Mouse (Mus musculus): ENCODE data around the gene Bpifb1.
"Not testable (repeated sequence)": the region's sequence is repeated elsewhere in the genome, so short reads cannot be mapped to it uniquely, and the experiment has no call there.

Gene Bpifb1

DNA sequence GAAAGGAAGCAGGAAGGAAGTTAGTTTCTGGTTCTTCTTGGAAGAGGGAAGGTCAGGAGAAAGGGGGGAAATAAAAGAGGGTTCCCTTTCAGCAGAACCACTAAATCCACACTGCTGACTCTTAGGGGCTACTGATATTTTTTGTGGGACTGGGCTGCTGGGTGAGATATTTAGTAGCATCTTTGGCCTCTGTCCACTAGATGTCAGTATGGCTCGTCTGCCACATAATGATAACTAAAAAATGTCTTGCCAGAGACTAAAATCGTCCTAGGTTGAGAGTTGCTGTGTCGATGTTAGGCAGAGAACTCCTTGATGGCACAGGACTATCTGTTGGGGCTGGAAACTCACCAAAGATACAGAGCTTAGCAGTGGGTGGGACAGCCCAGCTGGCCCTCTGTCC lies 18.5 kb downstream of the Bpifb1 start:
- no peak for DNase-seq (ENCODE audit: extremely low spot score, low read depth, low spot score)

DNA sequence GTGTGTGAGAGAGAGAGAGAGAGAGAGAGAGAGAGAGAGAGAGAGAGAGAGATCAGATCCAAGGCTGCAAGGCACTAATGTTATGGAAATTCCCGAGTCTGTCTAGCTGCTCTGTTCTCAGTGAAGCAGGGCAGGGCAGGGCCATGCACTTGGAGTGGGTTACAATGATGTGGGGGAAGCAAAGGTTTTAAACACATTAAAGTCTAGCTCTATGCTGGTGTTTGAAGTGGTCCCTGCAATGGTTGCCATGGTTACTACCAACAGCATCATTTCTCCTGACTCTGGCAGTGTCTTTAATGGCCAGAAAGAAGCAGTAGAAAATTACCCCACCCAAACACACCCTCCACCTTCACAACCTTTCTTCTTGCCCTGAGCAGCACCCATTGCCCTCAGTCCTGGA lies 20.5 kb downstream of the Bpifb1 start:
- no peak for DNase-seq (ENCODE audit: extremely low spot score, low read depth, low spot score)

DNA sequence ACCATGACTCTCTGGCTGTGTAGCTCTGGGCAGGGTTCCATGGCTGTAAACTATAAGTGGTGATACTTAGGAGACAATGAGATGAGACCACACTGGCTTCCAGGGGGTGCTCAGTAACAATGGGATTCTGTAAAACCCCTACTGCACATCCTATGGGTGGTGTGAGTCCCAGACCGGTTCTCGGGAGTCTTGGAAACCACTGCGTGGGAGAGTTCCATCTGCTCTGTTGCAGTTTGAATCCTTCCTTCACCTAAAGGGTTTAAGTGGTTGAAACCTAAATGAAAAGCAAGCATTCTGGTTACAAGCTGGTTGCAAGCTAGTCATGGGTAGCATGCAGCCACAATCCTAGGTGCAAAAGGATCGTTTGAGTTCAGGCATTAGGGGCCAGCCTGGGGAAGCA lies 21.3 kb downstream of the Bpifb1 start:
- no peak for DNase-seq (ENCODE audit: extremely low spot score, low read depth, low spot score)

GRCm38 (mm10) chr2:154215191-154215590 lies 24.6 kb downstream of the Bpifb1 start:
- peak; percentile 47 for DNase-seq (ENCODE audit: extremely low spot score, low read depth, low spot score)

DNA sequence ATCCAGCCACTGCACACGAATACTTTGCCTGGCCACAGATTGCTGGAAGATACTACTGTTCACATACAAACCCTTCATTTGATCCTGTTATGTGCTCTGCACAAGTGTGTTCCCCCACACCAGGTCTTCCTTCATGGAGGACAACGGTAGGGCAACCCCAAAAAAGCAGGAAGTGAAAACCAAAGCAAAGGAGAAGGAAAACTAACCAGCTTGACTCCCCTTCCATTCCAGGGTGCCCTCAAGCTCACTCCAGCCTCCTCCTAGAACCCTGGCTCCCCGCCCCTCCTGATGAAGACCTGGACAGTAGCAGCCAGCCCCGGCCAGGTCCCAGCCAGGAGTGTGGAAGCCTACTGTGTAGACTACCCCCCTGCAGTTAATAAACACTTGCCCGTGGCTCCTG lies 29.3 kb downstream of the Bpifb1 start:
- DNase-seq (ENCODE audit: extremely low spot score, low read depth, low spot score), result no peak

DNA sequence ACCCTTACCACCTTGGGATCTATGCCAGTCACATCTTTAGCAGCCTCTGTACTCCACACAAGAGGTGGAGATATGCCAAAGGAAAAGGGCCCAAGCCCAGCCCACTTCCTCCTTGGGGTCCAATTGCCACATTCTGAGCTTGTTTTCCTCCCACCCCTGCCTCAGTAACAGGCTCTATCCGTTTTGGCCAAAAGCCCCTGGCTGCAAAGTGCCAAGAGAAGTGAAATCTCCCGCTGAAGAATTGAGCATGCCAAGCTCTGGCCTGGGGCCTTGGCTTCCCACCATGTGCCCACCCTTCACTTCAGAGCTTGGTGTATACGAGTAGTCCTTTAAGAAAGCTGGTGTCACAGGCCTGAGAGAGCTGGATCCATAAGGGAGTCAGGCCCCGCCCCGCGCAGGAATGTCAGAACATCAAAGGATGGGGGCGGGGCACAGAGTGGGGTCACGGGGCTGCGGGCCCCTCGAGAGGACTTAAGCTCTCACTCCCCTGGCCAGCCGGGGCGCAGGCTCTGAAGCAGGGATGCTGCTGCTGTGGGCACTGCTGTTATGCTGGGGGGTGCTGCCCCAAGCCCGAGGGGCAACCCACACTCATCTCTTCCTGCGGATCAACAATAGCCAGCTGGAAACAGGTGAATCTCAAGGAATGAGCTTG lies 32.8 kb downstream of the Bpifb1 start, which contains the start of gene Bpifb5:
Gene Bpifb5 (plus strand): TSS at position 478 of the 652 bp plus-strand sequence.
- no peak for DNase-seq (ENCODE audit: extremely low spot score, low read depth, low spot score)

DNA sequence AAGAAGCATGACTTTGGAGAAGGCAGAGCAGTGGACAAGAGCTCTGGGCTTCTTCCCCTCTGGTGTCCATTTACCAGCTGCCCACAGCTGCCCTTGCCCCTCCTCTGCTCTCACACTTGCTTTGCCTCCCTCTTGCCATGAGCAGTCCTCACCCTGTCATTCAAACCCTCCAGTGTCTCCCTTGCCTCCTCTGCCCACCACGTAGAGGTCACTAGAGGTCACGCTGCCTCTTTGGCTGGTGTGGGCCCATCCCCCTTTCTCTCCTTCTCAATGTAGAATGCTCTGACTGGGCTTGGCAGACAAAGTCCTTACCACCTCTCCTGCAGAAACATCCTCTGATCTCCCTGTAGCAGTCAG lies 33.3 kb downstream of the Bpifb1 start:
- no peak for DNase-seq (ENCODE audit: extremely low spot score, low read depth, low spot score)

GRCm38 (mm10) chr2:154226991-154227390 lies 36.4 kb downstream of the Bpifb1 start:
- DNase-seq (ENCODE audit: extremely low spot score, low read depth, low spot score), result no peak

DNA sequence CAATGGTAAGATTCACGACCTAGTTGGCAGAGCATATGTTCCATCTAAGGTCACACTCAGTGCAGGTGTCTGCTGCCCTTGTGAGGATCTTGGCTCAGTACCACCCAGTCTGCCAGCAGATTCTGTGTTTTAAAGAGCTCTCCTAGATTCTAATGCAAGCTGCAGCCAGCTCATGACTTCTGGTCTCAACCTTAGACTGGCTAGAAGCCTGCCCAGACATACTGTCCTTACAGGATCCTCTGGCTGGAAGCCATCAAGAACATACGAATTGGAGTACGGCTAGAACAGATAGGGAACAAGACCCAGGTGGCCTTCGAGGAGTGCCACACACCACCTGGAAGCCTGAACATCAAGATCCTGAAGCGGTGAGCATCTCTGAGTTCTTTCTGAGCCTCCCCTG lies 37.2 kb downstream of the Bpifb1 start:
- no peak for DNase-seq (ENCODE audit: extremely low spot score, low read depth, low spot score)

GRCm38 (mm10) chr2:154233426-154233825 lies 42.8 kb downstream of the Bpifb1 start:
- DNase-seq (ENCODE audit: extremely low spot score, low read depth, low spot score), result no peak

DNA sequence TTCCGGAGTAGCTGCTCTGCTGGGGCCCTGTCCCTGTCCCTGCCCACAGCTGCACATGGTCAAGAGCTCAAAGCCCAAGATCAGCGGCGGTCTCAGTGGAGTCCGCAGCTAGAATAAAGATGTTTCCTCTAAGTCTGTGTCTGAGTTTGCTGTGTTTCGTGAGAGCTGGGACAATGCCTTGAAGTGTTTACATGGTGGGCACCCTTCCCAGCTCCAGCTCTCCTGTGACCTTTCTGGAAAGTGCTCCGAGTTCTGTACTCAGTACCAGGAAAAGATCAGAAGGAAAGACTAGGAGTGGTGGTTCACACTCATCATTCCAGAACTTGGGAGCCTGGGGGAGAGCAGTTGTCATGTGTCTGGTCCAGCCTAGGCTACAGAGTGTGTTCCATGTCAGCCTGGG lies 50.2 kb downstream of the Bpifb1 start:
- no peak for DNase-seq (ENCODE audit: extremely low spot score, low read depth, low spot score)

GRCm38 (mm10) chr2:154242726-154243125 lies 52.1 kb downstream of the Bpifb1 start:
- DNase-seq (ENCODE audit: extremely low spot score, low read depth, low spot score), result not testable (repeated sequence)

- DNase-seq (ENCODE audit: extremely low spot score, low read depth, low spot score), result no peak
Observed at GRCm38 (mm10) chr2:154243356-154244036, 52.9 kb downstream of the Bpifb1 start.

- DNase-seq (ENCODE audit: extremely low spot score, low read depth, low spot score), result no peak
Observed at GRCm38 (mm10) chr2:154245322-154245721, 54.7 kb downstream of the Bpifb1 start.

- DNase-seq (ENCODE audit: extremely low spot score, low read depth, low spot score), result not testable (repeated sequence)
Observed at GRCm38 (mm10) chr2:154255254-154255653, 64.6 kb downstream of the Bpifb1 start.

DNA sequence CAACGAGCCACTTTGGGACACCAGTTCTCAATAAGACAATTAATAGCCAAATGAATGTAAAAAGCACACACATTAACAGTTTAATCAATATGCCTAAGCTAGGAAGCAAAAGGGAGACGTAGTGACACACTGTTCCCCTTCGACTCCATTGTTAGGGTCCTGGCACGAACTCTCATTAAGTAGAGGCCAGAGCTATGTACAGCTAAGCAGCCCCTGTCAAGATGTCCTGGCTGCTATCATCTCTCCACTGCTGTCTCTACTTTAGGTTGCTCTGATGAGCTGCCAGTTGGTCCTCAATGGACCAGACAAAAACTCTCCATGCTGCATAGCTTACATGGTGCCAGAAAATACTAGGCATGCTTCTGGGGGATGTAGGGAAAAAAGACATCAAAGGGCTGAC lies 65.2 kb downstream of the Bpifb1 start:
- DNase-seq (ENCODE audit: extremely low spot score, low read depth, low spot score), result no peak

DNA sequence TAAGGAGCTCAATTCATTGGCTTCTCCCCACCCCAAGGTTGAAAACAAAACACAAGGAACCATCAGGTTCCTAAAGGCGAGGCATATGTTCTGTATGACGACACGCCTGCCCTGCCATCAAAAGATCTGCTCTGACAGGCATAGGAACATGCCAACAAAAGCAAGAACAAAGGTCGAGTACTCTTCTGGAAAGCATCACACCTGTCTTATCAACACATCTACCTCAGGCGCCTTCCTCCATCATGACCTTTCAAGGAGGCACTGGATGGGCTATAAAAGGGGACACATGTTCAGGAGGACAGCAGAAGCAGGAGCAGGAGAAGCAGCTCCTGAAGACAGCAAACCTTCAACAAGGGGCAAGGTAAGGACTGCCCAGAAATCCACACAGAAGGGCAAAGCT lies 66.9 kb downstream of the Bpifb1 start, which contains the start of gene Bpifb9a:
Gene Bpifb9a (plus strand): TSS at position 301 of the 400 bp plus-strand sequence.
- DNase-seq (ENCODE audit: extremely low spot score, low read depth, low spot score), result not testable (repeated sequence)

- not testable (repeated sequence) for DNase-seq (ENCODE audit: extremely low spot score, low read depth, low spot score)
Observed at GRCm38 (mm10) chr2:154264397-154264796, 73.8 kb downstream of the Bpifb1 start.
